Mouse (Mus musculus) liver, embryonic 14.5 days (tissue): Measurements from ENCODE around the gene Pbx1.

Experiments
- CTCF ChIP-seq: IDR thresholded peaks from 2 replicates; pipeline ENCODE4 v1.5.1; 2016; ENCODE audit warnings: antibody characterized with exemption, low read depth, control low read depth
- EP300 ChIP-seq: IDR thresholded peaks from 2 replicates; pipeline ENCODE4 v1.6.1; 2016; ENCODE audit warnings: antibody characterized with exemption, low read depth

DNA sequence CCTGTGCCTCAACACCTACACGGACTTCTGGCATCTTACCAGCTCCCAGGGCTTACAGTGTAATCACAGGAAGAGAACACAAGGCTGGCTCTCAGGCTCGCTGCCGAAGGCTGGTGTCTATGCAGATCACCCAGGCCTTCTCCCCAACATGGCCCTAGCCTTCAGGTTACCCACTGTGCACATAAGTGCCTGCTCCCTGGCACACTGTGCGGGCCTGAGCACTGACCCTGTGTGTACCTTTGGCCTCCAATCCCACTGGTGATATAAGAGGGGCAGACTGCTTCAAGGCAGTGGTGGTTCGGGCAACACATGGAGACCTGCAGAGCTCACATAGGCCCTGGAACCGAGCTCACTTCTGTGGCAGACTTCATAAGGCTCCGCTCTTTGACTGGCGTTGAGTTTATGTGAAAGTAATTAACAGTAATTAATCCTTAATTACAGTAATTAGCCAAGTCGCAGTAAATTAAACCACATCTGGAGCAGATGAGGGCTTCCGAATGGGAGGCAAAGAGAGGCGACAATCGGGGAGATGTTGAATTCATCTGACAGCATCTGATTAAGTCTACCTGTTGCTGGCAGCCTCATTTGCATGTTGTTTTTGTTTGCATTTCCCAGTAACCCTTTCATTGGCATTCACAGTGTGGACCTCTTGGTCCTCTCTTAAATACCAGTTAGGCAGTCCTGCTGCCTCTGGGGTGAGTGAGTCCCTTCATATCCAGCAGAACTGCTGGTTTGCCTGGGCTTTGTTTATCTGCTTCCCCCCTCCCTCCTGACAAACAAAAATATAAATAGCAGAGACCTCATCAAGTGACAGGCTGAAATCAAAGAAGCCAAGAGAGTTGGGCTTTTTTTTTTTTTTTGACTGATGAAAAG, 163.1 kb downstream of the Pbx1 start:
- TF ChIP-seq CTCF (no peak), EP300 (no peak)
